Mouse (Mus musculus) stomach, postnatal 0 days (tissue): ENCODE results near the gene Hacl1. TPM values are rescaled to one million over a fixed set of nuclear protein-coding genes. Genes with fewer than 3 reads are reported as not detected.
A peak's percentile ranks its signal among the peaks of the same experiment; 100 is the strongest.

Experiments
- ATAC-seq: fragments of 200-750 bp; cut with Nextera tagmentation; 2 replicates; pipeline ENCODE4 v1.8.0; 2017; ENCODE audit not compliant: low FRiP score, low TSS enrichment
- DNase-seq: peaks from one replicate; pipeline ENCODE4 v3.0.0-alpha.2; 2016; ENCODE audit warnings: low spot score
- H3K27ac ChIP-seq: fragments of 300-500 bp; sonication (generic); replicated peaks from 2 replicates; pipeline ENCODE4 v1.5.1; 2014; ENCODE audit warnings: mild to moderate bottlenecking, control low read depth
- H3K27me3 ChIP-seq: fragments of 300-500 bp; sonication (generic); 2 replicates; pipeline ENCODE4 v1.6.1; 2014; ENCODE audit warnings: low read length; ENCODE audit not compliant: control insufficient read depth, insufficient read depth
- H3K36me3 ChIP-seq: fragments of 300-500 bp; sonication (generic); 2 replicates; pipeline ENCODE4 v1.6.1; 2014; ENCODE audit warnings: low read length, mixed read lengths; ENCODE audit not compliant: control insufficient read depth, insufficient read depth
- H3K4me1 ChIP-seq: fragments of 300-500 bp; sonication (generic); replicated peaks from 2 replicates; pipeline ENCODE4 v1.6.1; 2014; ENCODE audit warnings: antibody characterized with exemption; ENCODE audit not compliant: control insufficient read depth, insufficient read depth
- H3K4me2 ChIP-seq: fragments of 300-500 bp; sonication (generic); replicated peaks from 2 replicates; pipeline ENCODE4 v1.6.1; 2014; ENCODE audit warnings: low read depth, mild to moderate bottlenecking, control low read depth, moderate library complexity
- H3K4me3 ChIP-seq: fragments of 300-500 bp; sonication (generic); 2 replicates; pipeline ENCODE4 v1.5.1; 2014; ENCODE audit warnings: low read depth, low read length, control low read depth
- H3K9ac ChIP-seq: fragments of 300-500 bp; sonication (generic); 2 replicates; pipeline ENCODE4 v1.6.1; 2014; ENCODE audit warnings: mild to moderate bottlenecking, low read length, control low read depth, mixed read lengths
- H3K9me3 ChIP-seq: fragments of 300-500 bp; sonication (generic); 2 replicates; pipeline ENCODE4 v1.6.1; 2016; ENCODE audit warnings: low read length; ENCODE audit not compliant: control insufficient read depth
- CTCF ChIP-seq: IDR thresholded peaks from 2 replicates; pipeline ENCODE4 v1.5.1; 2016; ENCODE audit warnings: antibody characterized with exemption, low read depth, mild to moderate bottlenecking, moderate library complexity
- EP300 ChIP-seq: optimal IDR thresholded peaks from 2 replicates; pipeline ENCODE3; 2016; ENCODE audit warnings: antibody characterized with exemption
- WGBS: fragments of 180-500 bp; shearing (Covaris S2); extraction: QIAGEN DNeasy Blood & Tissue Kit; methylation state at CpG from one replicate; pipeline ENCODE4 v1.1.7; 2014; 5-methylcytosine and 5-hydroxymethylcytosine counted together
- polyA plus RNA-seq: library from polyadenylated mRNA; unstranded; fragments of >200 nt; fragmentation: Nextera tagmentation; extraction: Ambion mirVana; gene quantifications from 2 replicates; pipeline ENCODE4 v1.2.1, GENCODE M21; 2015

Gene Hacl1
- polyA plus RNA-seq, 1 experiment from 2014 or later: 10.9 TPM

DNA sequence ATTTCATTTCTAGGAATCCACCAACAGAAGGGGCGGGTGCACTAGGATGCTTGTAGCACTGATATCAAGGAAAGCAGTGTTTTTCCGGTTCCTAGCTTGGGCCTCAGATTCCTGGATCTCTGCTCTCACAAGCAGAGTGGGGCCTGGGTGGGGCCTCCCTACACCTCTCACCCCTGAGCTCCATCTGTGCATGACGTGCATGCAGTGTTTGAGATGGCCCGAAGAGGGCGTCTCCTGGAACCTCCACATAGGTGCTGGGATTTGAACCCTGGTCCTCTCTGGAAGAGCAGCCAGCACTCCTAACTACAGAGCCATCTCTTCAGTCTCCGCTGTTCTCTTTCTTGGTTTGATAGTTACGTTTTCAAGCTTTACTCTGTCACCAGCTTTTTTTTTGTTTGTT, 86.1 kb downstream of the Hacl1 start:
- H3K27ac ChIP-seq: no peak overlapping the region
- ATAC-seq (0 out of 2 replicates have a peak, but pooled peaks have one; percentile 24), DNase-seq (no peak)
- H3K4me3 ChIP-seq: no peak overlapping the region
- 90% methylated on average over 7 of the region's 7 CpGs for WGBS
- no peaks in the 10 kb centered on the region for H3K9me3 ChIP-seq
- no peak overlapping the region for H3K4me2 ChIP-seq
- no peak overlapping the region for H3K9ac ChIP-seq
- TF ChIP-seq EP300 (no peak), CTCF (no peak)
- H3K36me3 ChIP-seq: no peaks in the 10 kb centered on the region
- H3K4me1 ChIP-seq: no peaks in the 10 kb centered on the region
- no peaks in the 10 kb centered on the region for H3K27me3 ChIP-seq

Other genes starting within 250 kb of the Hacl1 start
- 9.9 and 10.9 TPM in 2 replicates for gene Sh3bp5, start 205.2 kb downstream of the Hacl1 start, polyA plus RNA-seq
- 10.5 and 11.9 TPM in 2 replicates for gene Eaf1, start 146.9 kb downstream of the Hacl1 start, polyA plus RNA-seq
- 29.4 and 31.9 TPM in 2 replicates for gene Mettl6, start 146.2 kb downstream of the Hacl1 start, polyA plus RNA-seq
- 0.91 and 1.2 TPM in 2 replicates for gene Colq, start 49.9 kb downstream of the Hacl1 start, polyA plus RNA-seq
- gene Gm49387, start 408 bp downstream of the Hacl1 start, polyA plus RNA-seq: 0.52 and 1.1 TPM in 2 replicates
- 17.0 and 17.5 TPM in 2 replicates for gene Btd, start 258 bp downstream of the Hacl1 start, polyA plus RNA-seq
- 3.6 and 4.0 TPM in 2 replicates for gene Ankrd28, start 189.4 kb upstream of the Hacl1 start, polyA plus RNA-seq